Mouse (Mus musculus): ENCODE measurements around the gene Rreb1. TPM values are rescaled to one million over a fixed set of nuclear protein-coding genes. Genes with fewer than 3 reads are reported as not detected.

The Rreb1 gene
- polyA plus RNA-seq, 1 experiment from 2014 or later: 17.1 TPM

GRCm38 (mm10) chr13:37863643-37864042, 85.4 kb downstream of the Rreb1 start:
- Histone ChIP-seq H3K9me3 (replicated peaks) (no peaks in the 10 kb centered on the region), H3K4me3 (no peak overlapping the region), H3K4me1 (replicated peaks) (peaks cover 72% of the 10 kb centered on the region), H3K27ac (ENCODE audit: poor library complexity, severe bottlenecking) (peak overlapping the region; percentile 78), H3K36me3 (peaks cover 4% of the 10 kb centered on the region), H3K27me3 (replicated peaks) (no peaks in the 10 kb centered on the region), H3K4me2 (no peak overlapping the region), H3K9ac (peak overlapping the region; percentile 10; the same call in 1 of the 2 replicates)
- no peak for ATAC-seq (ENCODE audit: insufficient number of reproducible peaks, low FRiP score)
- 50% methylated on average over 5 of the region's 5 CpGs for WGBS

DNA sequence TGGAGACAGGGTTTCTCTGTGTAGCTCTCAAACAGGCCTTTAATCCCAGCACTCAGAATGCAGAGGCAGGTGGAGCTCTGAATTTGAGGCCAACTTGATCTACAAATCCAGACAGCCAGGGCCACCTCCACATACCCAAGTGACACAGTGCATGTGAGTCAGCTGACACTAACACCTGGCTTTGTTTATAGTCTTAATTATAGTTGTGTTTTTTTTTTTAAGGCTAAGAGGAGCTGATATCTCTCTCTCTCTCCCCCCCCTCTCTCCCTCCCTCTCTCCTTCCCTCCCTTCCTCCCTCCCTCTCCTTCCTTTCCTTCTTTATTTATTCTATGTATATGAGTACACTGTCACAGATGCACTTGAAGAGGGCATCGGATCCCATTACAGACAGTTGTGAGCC, 86.5 kb downstream of the Rreb1 start:
- Histone ChIP-seq H3K4me2 (no peak overlapping the region), H3K9me3 (replicated peaks) (no peaks in the 10 kb centered on the region), H3K4me1 (replicated peaks) (peaks cover 65% of the 10 kb centered on the region), H3K36me3 (peaks cover 4% of the 10 kb centered on the region), H3K4me3 (no peak overlapping the region), H3K9ac (no peak overlapping the region), H3K27ac (ENCODE audit: poor library complexity, severe bottlenecking) (no peak overlapping the region), H3K27me3 (replicated peaks) (no peaks in the 10 kb centered on the region)
- WGBS: 83% methylated on average over 1 of the region's 1 CpGs
- ATAC-seq (ENCODE audit: insufficient number of reproducible peaks, low FRiP score): no peak

- H3K4me3 ChIP-seq: no peak overlapping the region
- WGBS: 35% methylated on average over 5 of the region's 5 CpGs
- H3K9me3 ChIP-seq (replicated peaks): no peaks in the 10 kb centered on the region
- no peak overlapping the region for H3K9ac ChIP-seq
- H3K4me2 ChIP-seq: no peak overlapping the region; the same call in 1 of the 2 replicates
- no peaks in the 10 kb centered on the region for H3K27me3 ChIP-seq (replicated peaks)
- H3K27ac ChIP-seq (ENCODE audit: poor library complexity, severe bottlenecking): peak overlapping the region; percentile 57
- no peak for ATAC-seq (ENCODE audit: insufficient number of reproducible peaks, low FRiP score)
- peaks cover 4% of the 10 kb centered on the region for H3K36me3 ChIP-seq
- H3K4me1 ChIP-seq (replicated peaks): peaks cover 63% of the 10 kb centered on the region
These were observed 88.1 kb downstream of the Rreb1 start for GRCm38 (mm10) chr13:37866296-37866695.

DNA sequence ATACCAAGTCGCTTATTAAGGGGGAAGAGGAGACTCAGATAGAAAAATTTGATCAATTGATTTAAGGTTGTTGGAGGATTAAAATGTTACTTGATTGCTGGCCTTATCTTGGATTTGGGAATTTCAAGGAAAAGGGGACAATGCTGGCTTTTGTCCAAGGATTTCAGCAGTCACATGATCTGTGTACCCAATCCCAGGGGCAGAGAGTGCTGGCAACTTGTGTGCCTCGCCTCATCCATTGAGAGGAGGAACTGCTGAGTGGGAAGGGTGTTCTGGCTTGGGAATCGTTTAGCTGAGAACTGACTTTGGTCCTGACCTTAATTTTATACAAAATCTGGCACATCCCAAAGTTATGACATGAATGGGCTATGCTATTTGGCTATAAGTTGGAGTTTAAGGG, 88.6 kb downstream of the Rreb1 start:
- Histone ChIP-seq H3K36me3 (peaks cover 4% of the 10 kb centered on the region), H3K4me1 (replicated peaks) (peaks cover 60% of the 10 kb centered on the region), H3K9me3 (replicated peaks) (no peaks in the 10 kb centered on the region), H3K9ac (no peak overlapping the region), H3K27ac (ENCODE audit: poor library complexity, severe bottlenecking) (peak overlapping the region; percentile 57; the same call in 1 of the 2 replicates), H3K4me3 (no peak overlapping the region), H3K27me3 (replicated peaks) (no peaks in the 10 kb centered on the region), H3K4me2 (no peak overlapping the region)
- 38% methylated on average over 3 of the region's 3 CpGs for WGBS
- no peak for ATAC-seq (ENCODE audit: insufficient number of reproducible peaks, low FRiP score)

GRCm38 (mm10) chr13:37870118-37870908, 92.1 kb downstream of the Rreb1 start:
- H3K4me2 ChIP-seq: no peak overlapping the region
- no peak overlapping the region for H3K27ac ChIP-seq (ENCODE audit: poor library complexity, severe bottlenecking)
- no peaks in the 10 kb centered on the region for H3K36me3 ChIP-seq
- H3K27me3 ChIP-seq (replicated peaks): no peaks in the 10 kb centered on the region
- H3K4me3 ChIP-seq: no peak overlapping the region
- no peak overlapping the region for H3K9ac ChIP-seq
- peaks cover 66% of the 10 kb centered on the region for H3K4me1 ChIP-seq (replicated peaks)
- no peaks in the 10 kb centered on the region for H3K9me3 ChIP-seq (replicated peaks)
- no peak for ATAC-seq (ENCODE audit: insufficient number of reproducible peaks, low FRiP score)
- WGBS: 76% methylated on average over 12 of the region's 12 CpGs

- no peak for ATAC-seq (ENCODE audit: insufficient number of reproducible peaks, low FRiP score)
- no peaks in the 10 kb centered on the region for H3K27me3 ChIP-seq (replicated peaks)
- no peak overlapping the region for H3K27ac ChIP-seq (ENCODE audit: poor library complexity, severe bottlenecking)
- no peak overlapping the region for H3K4me3 ChIP-seq
- no peaks in the 10 kb centered on the region for H3K9me3 ChIP-seq (replicated peaks)
- WGBS: 92% methylated on average over 2 of the region's 2 CpGs
- H3K9ac ChIP-seq: no peak overlapping the region
- H3K36me3 ChIP-seq: no peaks in the 10 kb centered on the region
- no peak overlapping the region for H3K4me2 ChIP-seq
- H3K4me1 ChIP-seq (replicated peaks): peaks cover 66% of the 10 kb centered on the region
These were observed 94.1 kb downstream of the Rreb1 start for GRCm38 (mm10) chr13:37872142-37872835.

GRCm38 (mm10) chr13:37873125-37873891, 95.1 kb downstream of the Rreb1 start:
- no peak for ATAC-seq (ENCODE audit: insufficient number of reproducible peaks, low FRiP score)
- no peaks in the 10 kb centered on the region for H3K36me3 ChIP-seq
- H3K9ac ChIP-seq: no peak overlapping the region
- no peaks in the 10 kb centered on the region for H3K27me3 ChIP-seq (replicated peaks)
- H3K9me3 ChIP-seq (replicated peaks): no peaks in the 10 kb centered on the region
- no peak overlapping the region for H3K4me2 ChIP-seq
- WGBS: 83% methylated on average over 7 of the region's 7 CpGs
- H3K4me3 ChIP-seq: no peak overlapping the region
- H3K27ac ChIP-seq (ENCODE audit: poor library complexity, severe bottlenecking): peak overlapping the region; percentile 40; the same call in 1 of the 2 replicates
- H3K4me1 ChIP-seq (replicated peaks): peaks cover 66% of the 10 kb centered on the region

- H3K9me3 ChIP-seq (replicated peaks): no peaks in the 10 kb centered on the region
- H3K9ac ChIP-seq: no peak overlapping the region
- H3K27me3 ChIP-seq (replicated peaks): no peaks in the 10 kb centered on the region
- H3K4me1 ChIP-seq (replicated peaks): peaks cover 78% of the 10 kb centered on the region
- H3K4me3 ChIP-seq: no peak overlapping the region
- no peak overlapping the region for H3K4me2 ChIP-seq
- no peak for ATAC-seq (ENCODE audit: insufficient number of reproducible peaks, low FRiP score)
- no peaks in the 10 kb centered on the region for H3K36me3 ChIP-seq
- WGBS: 84% methylated on average over 2 of the region's 2 CpGs
- H3K27ac ChIP-seq (ENCODE audit: poor library complexity, severe bottlenecking): no peak overlapping the region
These were observed 97.7 kb downstream of the Rreb1 start for GRCm38 (mm10) chr13:37875919-37876318.

DNA sequence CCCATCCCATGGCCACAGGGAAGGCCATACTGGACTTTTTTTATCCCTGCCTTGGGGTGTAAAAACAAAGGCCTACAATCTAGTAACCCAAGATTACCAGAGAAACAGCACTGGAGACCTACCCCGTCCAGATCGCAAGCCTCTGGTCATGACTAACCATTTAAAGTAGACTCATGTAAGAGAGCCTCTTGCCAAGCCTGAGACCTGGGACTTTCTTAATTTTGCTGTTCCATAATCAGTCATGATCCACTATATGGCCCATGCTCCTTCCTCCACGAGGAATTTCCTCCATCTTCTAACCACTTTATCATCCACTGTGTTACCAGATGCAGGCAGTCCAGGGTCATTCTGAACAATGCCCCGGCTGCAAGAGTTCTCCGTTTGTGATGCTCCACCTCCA, 98.2 kb downstream of the Rreb1 start:
- WGBS: 60% methylated on average over 5 of the region's 5 CpGs
- Histone ChIP-seq H3K9me3 (replicated peaks) (no peaks in the 10 kb centered on the region), H3K27me3 (replicated peaks) (no peaks in the 10 kb centered on the region), H3K4me2 (no peak overlapping the region), H3K4me3 (no peak overlapping the region), H3K36me3 (no peaks in the 10 kb centered on the region), H3K9ac (no peak overlapping the region), H3K4me1 (replicated peaks) (peaks cover 81% of the 10 kb centered on the region), H3K27ac (ENCODE audit: poor library complexity, severe bottlenecking) (no peak overlapping the region)
- ATAC-seq (ENCODE audit: insufficient number of reproducible peaks, low FRiP score): no peak

- Histone ChIP-seq H3K9me3 (replicated peaks) (no peaks in the 10 kb centered on the region), H3K4me2 (no peak overlapping the region), H3K4me1 (replicated peaks) (peaks cover 84% of the 10 kb centered on the region), H3K9ac (no peak overlapping the region), H3K36me3 (no peaks in the 10 kb centered on the region), H3K27me3 (replicated peaks) (no peaks in the 10 kb centered on the region), H3K4me3 (no peak overlapping the region), H3K27ac (ENCODE audit: poor library complexity, severe bottlenecking) (no peak overlapping the region)
- ATAC-seq (ENCODE audit: insufficient number of reproducible peaks, low FRiP score): no peak
- WGBS: 64% methylated on average over 4 of the region's 4 CpGs
These were observed 98.6 kb downstream of the Rreb1 start for GRCm38 (mm10) chr13:37876836-37877235.

DNA sequence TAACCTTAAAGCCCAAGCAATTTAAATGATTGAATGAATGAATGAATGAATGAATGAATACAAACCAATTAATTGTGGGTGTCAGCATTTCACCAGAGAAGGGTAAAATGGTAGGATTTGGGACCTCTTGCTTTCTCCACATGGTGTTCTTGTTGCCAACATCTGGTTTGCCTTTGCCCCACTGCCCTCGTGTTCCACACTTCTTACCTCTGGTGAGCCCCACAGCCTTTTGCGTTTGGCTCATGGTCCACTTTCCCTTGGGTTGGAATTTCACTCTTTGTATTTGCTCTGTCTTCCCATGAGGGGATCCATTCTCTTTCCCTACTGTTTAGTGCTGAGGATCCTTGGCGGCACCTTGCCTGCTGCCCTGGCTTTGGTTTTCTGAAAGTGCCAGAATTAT, 99.0 kb downstream of the Rreb1 start:
- Histone ChIP-seq H3K4me2 (no peak overlapping the region), H3K27me3 (replicated peaks) (no peaks in the 10 kb centered on the region), H3K4me1 (replicated peaks) (peaks cover 83% of the 10 kb centered on the region), H3K9ac (no peak overlapping the region), H3K36me3 (no peaks in the 10 kb centered on the region), H3K27ac (ENCODE audit: poor library complexity, severe bottlenecking) (no peak overlapping the region; the same call in 1 of the 2 replicates), H3K9me3 (replicated peaks) (no peaks in the 10 kb centered on the region), H3K4me3 (no peak overlapping the region)
- no peak for ATAC-seq (ENCODE audit: insufficient number of reproducible peaks, low FRiP score)
- 74% methylated on average over 3 of the region's 3 CpGs for WGBS
